Mouse (Mus musculus): ENCODE data around the gene Veph1.

DNA sequence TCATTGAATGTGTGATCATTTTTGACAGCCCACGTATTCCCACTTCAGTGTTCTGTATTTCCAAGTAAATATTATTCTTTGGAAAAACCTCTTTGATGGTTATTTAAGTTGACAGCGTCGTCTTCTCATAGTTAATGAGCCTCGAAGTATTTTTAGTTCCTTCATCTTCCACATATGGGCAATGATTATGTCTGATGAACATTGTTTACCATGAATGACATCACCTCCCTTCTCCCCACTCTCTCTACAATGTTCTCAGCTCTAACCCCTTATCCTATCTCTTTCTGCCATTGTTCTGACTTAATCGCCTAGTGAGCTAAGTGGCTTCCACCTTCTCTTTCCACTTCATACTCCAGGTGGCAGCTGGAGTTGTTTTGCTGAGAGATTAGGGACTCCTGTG is 261.4 kb downstream of the Veph1 start:
- TF ChIP-seq POLR2A (IDR thresholded peaks at IDR 0.05; ENCODE audit: control insufficient read depth, extremely low read depth, insufficient read depth, low read length, poor library complexity) (no peak), CTCF (IDR thresholded peaks at IDR 0.05; ENCODE audit: borderline replicate concordance, control insufficient read depth, extremely low read depth, insufficient read depth, low read length, poor library complexity) (no peak)
